Mouse (Mus musculus): ENCODE measurements around the gene Tns1.
A peak's percentile ranks its signal among the peaks of the same experiment; 100 is the strongest.

Tns1 gene

GRCm38 (mm10) chr1:74092242-74092641 lies 32.0 kb downstream of the Tns1 start:
- peak; percentile 62 for DNase-seq (ENCODE audit: extremely low read depth, insufficient read length, low spot score)

GRCm38 (mm10) chr1:74091611-74092224 lies 32.5 kb downstream of the Tns1 start:
- peak; percentile 36 for DNase-seq (ENCODE audit: extremely low read depth, insufficient read length, low spot score)

- DNase-seq (ENCODE audit: extremely low read depth, insufficient read length, low spot score): no peak
Measured at GRCm38 (mm10) chr1:74091138-74091537, 33.1 kb downstream of the Tns1 start.

GRCm38 (mm10) chr1:74090329-74090728 lies 33.9 kb downstream of the Tns1 start:
- no peak for DNase-seq (ENCODE audit: extremely low read depth, insufficient read length, low spot score)

DNA sequence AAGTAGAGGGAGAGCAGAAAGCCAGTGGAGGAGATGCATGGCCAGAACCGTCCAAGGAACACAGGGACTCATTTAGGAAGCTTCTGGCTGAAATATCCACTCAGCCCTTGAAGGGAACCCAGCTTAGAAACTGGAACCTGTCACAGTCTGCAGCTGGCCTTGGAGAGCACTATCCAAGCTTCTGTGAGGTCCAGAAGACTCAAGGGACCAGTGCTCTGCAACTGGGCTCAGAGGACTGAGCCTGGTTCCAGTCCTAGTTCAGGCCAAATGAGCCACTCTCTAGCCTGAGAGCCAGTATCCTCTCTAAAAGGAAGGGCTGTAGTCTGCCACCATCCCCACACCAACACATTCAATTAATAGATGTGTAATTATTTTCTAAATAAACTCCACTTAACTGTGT lies 35.7 kb downstream of the Tns1 start:
- DNase-seq (ENCODE audit: extremely low read depth, insufficient read length, low spot score): no peak

DNA sequence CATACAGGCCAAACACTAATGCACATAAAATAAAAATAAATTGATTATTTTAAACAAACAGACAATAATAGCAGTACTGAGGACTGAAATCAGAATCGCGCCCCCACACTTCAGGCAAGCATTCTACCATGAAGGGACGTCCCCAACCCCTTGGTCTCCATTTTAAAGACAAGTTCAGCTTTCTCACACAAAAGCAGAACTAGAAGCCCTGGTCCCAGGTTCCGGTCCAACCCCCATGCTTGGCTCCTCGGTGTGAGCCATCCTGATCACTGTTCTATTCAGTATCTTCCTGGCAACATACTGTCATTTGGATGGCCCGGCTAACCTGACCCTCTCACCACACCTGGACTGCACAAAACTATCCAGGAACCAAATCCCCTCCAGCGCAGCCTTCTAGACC lies 38.7 kb downstream of the Tns1 start:
- no peak for DNase-seq (ENCODE audit: extremely low read depth, insufficient read length, low spot score)

- peak; percentile 65 for DNase-seq (ENCODE audit: extremely low read depth, insufficient read length, low spot score)
Measured at GRCm38 (mm10) chr1:74084752-74085151, 39.5 kb downstream of the Tns1 start.

DNA sequence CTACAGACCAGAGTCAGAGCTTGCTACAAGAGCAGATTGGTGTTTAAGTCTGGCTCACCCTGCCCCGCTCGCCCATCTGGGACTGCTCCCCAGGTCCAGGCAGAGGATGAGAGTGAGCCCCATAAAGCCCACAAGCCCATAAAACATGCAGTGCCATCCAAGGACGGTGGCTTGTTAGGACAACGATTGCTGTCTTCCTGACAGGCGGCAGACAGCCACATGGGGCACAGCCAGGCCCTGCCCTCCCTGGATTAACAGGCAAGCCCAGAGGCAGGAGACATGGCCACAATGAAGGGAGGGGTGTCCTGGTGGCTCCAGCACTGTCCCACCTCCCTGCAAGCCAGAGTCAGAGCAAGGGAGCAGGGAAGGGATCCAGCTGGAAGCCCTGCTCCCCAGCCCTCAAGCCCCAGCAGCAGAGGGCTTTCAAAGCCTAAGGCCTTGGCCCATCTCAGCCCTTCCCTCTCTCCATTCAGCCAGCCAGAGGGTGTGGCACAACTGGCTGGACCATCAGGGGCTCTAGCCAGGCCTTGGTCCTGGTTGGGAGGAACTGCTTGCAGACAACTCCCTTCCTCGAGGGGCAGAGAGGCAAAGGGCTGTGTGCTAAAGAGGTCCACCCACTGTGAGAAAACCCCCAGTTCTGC lies 40.1 kb downstream of the Tns1 start:
- DNase-seq (ENCODE audit: extremely low read depth, insufficient read length, low spot score): peak; percentile 57

- no peak for DNase-seq (ENCODE audit: extremely low read depth, insufficient read length, low spot score)
Measured at GRCm38 (mm10) chr1:74082841-74083463, 41.3 kb downstream of the Tns1 start.

GRCm38 (mm10) chr1:74081573-74081989 lies 42.7 kb downstream of the Tns1 start:
- DNase-seq (ENCODE audit: extremely low read depth, insufficient read length, low spot score): no peak

DNA sequence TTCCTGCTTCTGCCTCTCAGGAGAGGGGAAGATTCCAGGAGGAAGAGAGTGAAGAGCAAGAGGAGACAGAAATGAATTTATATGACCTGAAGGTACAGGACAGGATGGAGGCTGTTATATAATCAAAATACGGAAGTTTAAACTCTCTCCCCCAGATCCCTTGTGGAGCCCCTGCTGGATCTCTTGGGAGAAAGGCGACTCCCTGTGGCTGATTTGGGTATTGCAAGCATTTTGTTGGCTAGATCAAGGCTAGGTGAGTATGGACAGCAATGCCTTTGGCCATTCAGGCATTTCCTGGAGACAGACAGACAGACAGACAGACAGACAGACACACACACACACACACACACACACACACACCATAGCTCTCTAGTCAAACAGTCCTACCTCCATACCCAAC lies 46.9 kb downstream of the Tns1 start:
- no peak for DNase-seq (ENCODE audit: extremely low read depth, insufficient read length, low spot score)

- no peak for DNase-seq (ENCODE audit: extremely low read depth, insufficient read length, low spot score)
Measured at GRCm38 (mm10) chr1:74076230-74076629, 48.0 kb downstream of the Tns1 start.

DNA sequence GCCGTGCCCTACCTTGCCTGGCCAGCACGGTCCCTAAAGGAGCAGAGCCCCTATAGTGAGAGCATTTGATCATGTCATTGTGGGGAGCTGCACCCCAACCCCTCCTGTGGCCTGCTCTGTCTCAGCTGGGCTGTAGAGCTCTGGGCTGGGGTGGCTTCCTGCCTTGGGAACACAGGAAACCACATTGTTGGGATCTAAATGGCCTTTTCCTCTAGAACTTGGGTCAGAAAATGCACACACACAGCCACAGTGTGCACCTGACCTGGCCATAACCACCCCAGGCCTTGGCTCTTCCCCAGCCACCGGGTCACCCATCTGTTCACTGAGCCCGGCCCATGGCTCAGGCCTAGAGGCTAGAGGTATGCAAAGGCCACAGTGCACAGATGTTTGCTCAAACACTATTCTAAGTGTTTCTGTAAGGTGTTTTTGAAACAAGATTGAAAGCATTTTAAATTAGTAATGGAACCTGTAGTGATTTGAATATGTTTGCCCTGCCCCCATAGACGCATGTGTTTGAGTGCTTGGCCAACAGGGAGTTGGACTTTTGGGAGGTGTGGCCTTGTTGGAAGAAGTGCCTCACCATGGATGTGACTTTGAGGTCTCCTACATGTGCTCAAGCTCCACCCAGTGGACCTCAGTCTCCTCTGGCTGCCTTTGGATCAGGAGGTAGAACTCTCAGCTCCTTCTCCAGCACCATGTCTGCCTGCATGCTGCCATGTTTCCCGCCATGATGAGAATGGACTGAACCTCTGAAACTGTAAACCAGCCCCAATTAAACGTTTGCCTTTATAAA lies 49.4 kb downstream of the Tns1 start:
- DNase-seq (ENCODE audit: extremely low read depth, insufficient read length, low spot score): no peak

DNA sequence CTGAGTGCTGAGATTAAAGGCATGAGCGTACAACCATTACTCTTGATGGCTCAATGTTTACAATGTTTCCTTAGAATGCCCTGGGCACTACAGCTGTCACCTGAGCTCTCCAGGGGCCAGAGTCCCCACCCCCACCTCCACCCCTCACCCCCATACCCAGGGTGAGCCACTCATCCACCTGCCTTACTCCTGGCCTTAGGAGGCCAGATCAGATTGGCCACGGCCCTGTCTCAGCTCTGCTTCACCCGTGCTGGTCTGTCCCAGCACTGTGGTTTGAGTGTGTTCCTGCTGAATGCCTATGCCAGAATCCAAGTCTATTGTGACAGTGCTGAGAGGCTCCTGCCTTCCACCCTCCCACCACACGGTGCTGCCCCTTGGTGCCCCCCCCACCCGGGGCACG lies 50.5 kb downstream of the Tns1 start:
- no peak for DNase-seq (ENCODE audit: extremely low read depth, insufficient read length, low spot score)

DNA sequence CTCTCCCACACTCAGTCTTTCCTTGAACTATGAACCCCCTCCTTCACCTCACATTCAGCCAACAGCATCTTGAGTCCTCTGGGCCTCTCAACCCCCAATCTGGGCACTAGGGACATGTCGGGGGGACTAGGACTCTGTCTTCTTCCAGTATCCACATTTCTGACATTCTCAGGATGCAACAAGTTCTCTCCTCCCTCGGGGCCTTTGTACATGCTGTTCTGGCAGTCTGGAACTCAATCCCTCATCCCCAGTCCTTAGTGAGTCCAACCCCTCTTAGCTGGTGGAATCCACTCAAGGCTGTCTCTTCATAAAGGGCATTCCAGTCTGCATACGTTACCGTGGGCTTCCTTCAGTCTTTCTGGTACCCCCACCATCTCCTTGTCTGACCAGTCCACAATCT lies 53.5 kb downstream of the Tns1 start:
- no peak for DNase-seq (ENCODE audit: extremely low read depth, insufficient read length, low spot score)

- no peak for DNase-seq (ENCODE audit: extremely low read depth, insufficient read length, low spot score)
Measured at GRCm38 (mm10) chr1:74070001-74070551, 54.2 kb downstream of the Tns1 start.

DNA sequence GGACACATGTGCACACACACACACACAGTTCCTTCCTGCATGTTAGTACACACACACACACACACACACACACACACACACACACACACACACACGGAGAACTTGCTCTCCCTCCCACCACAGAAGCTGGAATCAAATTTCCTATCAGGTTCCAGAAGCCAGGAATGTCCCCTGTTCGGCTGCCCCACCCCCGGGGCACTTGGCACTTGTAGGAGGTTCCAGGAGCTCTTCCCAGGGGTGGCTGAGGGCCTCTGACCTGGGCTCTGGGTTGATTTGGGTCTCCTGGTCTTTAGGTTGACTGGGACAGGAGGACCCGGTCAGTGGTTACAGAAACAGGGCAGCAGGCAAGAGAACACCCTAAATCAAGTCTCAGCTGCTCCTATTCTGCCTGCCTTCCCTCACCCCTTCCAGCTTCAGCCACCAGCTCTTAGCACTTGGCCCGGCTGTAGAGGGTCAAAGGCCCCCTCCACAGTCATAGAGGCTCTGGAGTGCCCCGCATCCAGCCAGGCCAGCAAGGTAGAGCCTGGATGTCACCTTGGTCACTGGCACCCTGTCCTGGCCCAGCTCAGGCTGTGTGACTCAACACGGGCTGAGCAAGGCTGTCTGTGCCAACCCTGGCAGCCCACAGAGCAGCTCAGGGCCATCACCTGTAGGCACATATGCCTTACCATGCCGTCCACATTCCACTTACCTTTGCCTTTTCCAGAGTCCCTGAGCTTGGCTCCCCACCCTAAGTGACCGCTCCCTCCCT lies 55.0 kb downstream of the Tns1 start:
- DNase-seq (ENCODE audit: extremely low read depth, insufficient read length, low spot score): peak; percentile 54

GRCm38 (mm10) chr1:74068366-74069084 lies 55.7 kb downstream of the Tns1 start:
- DNase-seq (ENCODE audit: extremely low read depth, insufficient read length, low spot score): no peak

DNA sequence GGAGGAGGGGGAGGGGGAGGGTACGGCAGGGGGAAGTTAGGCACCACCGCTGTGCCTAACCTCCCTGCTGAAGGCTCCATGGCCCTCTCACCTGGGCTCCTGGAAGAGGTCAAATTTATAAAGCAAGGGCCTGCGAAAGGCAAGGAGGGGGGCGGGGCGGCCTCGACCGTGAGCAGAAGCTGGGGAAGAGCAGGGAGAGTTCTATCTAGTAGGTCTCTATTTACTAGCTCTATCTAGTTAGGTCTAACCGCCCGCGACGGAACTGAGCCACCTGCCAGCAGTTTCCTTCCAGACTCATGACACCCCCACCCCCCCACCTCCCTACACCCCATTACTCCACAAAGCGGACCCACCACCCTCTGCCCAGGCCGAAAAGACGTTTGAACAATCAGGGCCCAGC lies 56.4 kb downstream of the Tns1 start:
- DNase-seq (ENCODE audit: extremely low read depth, insufficient read length, low spot score): no peak

DNA sequence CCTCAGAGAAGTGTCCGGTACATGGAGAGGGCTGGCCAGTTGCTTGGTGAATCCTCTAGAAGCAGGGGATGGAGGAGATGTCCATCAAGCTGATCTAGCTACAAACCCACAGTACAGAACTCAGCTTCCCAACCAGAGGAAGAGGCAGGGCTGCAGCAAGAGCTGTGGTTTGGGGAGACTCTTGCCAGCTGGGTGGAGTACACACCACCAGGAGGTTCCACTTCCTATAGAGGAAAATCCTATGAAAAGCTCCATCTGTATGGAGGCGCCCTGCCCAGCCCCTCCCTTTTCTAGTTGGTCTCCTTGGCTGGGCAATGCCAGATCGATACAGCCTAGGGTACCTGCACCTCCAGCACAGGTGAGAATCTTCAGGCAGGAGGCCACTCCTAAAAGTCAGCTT lies 57.7 kb downstream of the Tns1 start:
- no peak for DNase-seq (ENCODE audit: extremely low read depth, insufficient read length, low spot score)

Data from 3134 (cell line).